Mouse (Mus musculus): ENCODE results near the gene Syvn1. TPM values are rescaled to one million over a fixed set of nuclear protein-coding genes. Genes with fewer than 3 reads are reported as not detected.

The Syvn1 gene
- total RNA-seq, 1 experiment: 29.6 TPM

DNA sequence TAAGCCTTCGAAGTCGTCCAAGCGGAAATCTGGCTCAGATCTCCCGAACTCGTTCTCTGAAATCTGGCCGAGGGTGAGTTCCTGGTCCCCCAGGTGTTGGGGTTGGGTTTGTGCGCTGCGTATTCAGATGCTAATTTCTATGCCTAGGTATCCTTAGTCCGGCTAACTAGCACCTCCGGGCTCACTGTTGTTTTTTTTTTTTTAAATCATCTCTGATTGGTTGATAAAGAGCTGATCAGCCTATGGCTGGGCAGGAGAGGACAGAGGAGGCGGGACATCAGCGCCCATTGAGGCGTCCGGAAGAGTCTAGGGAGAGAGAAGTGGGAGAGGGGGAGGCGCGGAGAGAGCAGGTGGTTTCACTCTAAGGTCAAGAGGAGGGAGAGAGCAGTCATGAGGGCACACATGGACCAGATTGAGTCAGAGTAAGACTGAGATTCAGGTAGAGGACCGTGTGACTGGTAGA, 39.1 kb downstream of the Syvn1 start:
- peaks cover 58% of the 10 kb centered on the region for H3K36me3 ChIP-seq (ENCODE audit: control insufficient read depth, insufficient read depth, low read length, poor library complexity, severe bottlenecking)
- peak; percentile 93 for DNase-seq (ENCODE audit: low read depth, low spot score)
- in situ Hi-C loops (cut with MboI; ENCODE audit: low sequenced_read_pairs in 2 of 2, unreplicated experiment in 2 of 2): no loop called here
- no peaks in the 10 kb centered on the region for H3K9me3 ChIP-seq (ENCODE audit: control insufficient read depth, insufficient read depth, low read depth, low read length)
- peak overlapping the region; percentile 89 to 91 for H3K4me3 ChIP-seq (ENCODE audit: insufficient read depth in 1 of 2, low read depth in 1 of 2, low read length in 2 of 2, poor library complexity in 1 of 2, severe bottlenecking in 1 of 2)
- H3K9ac ChIP-seq (ENCODE audit: insufficient read depth, low read depth, low read length, poor library complexity, severe bottlenecking): peak overlapping the region; percentile 97
- TF ChIP-seq ZC3H11A (IDR thresholded peaks at IDR 0.05; ENCODE audit: borderline replicate concordance, low read depth, low read length): no peak
- peak; percentile 100 for TF ChIP-seq ZNF384 (IDR thresholded peaks at IDR 0.05; ENCODE audit: low read depth, low read length)
- no peak for TF ChIP-seq HCFC1 (IDR thresholded peaks at IDR 0.05; ENCODE audit: borderline replicate concordance, insufficient read depth, low read length)
- TF ChIP-seq CHD2 (IDR thresholded peaks at IDR 0.05; ENCODE audit: low read depth, low read length): peak; percentile 90
- no peak for TF ChIP-seq MAFK (IDR thresholded peaks at IDR 0.05; ENCODE audit: insufficient read depth, low read depth, low read length)
- H3K4me1 ChIP-seq (ENCODE audit: control insufficient read depth in 2 of 2, insufficient read depth in 2 of 2, low read length in 2 of 2, poor library complexity in 1 of 2): peaks cover 7 to 20% of the 10 kb centered on the region in 2 experiments; a peak in 3 of 4 replicates
- H3K27ac ChIP-seq (ENCODE audit: insufficient read depth, low read depth, low read length, poor library complexity, severe bottlenecking): peak overlapping the region; percentile 96

DNA sequence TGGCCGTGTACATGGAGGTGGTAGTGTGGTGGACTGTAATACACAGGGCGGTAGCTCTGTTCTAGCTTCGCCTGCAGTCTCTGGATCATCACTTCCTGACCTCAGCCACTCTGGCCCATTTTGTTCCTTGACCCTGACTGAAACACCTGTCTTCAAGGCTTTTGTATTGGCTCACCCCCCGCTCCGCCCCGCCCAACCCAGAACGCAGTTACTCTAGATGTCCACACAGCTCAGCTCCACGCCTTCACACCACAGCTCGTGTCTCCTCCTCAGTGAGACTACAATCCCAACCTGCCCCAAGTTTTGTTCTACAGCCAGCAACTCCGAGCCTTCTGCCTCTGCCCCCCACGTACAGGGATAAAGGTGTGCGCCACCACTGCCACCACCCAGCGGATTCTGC, 42.5 kb downstream of the Syvn1 start:
- no peak overlapping the region for H3K27ac ChIP-seq (ENCODE audit: insufficient read depth, low read depth, low read length, poor library complexity, severe bottlenecking)
- H3K4me1 ChIP-seq (ENCODE audit: control insufficient read depth in 2 of 2, insufficient read depth in 2 of 2, low read length in 2 of 2, poor library complexity in 1 of 2): peaks cover 7 to 19% of the 10 kb centered on the region in 2 experiments; a peak in 3 of 4 replicates
- no peak for TF ChIP-seq ZNF384 (IDR thresholded peaks at IDR 0.05; ENCODE audit: low read depth, low read length)
- TF ChIP-seq MAFK (IDR thresholded peaks at IDR 0.05; ENCODE audit: insufficient read depth, low read depth, low read length): no peak
- no peak for TF ChIP-seq ZC3H11A (IDR thresholded peaks at IDR 0.05; ENCODE audit: borderline replicate concordance, low read depth, low read length)
- no peak for TF ChIP-seq HCFC1 (IDR thresholded peaks at IDR 0.05; ENCODE audit: borderline replicate concordance, insufficient read depth, low read length)
- no peak for TF ChIP-seq CHD2 (IDR thresholded peaks at IDR 0.05; ENCODE audit: low read depth, low read length)
- DNase-seq (ENCODE audit: low read depth, low spot score): no peak
- H3K36me3 ChIP-seq (ENCODE audit: control insufficient read depth, insufficient read depth, low read length, poor library complexity, severe bottlenecking): peaks cover 69% of the 10 kb centered on the region
- in situ Hi-C loops (cut with MboI; ENCODE audit: low sequenced_read_pairs in 2 of 2, unreplicated experiment in 2 of 2): no loop called here
- no peak overlapping the region for H3K4me3 ChIP-seq (ENCODE audit: insufficient read depth in 1 of 2, low read depth in 1 of 2, low read length in 2 of 2, poor library complexity in 1 of 2, severe bottlenecking in 1 of 2)
- no peaks in the 10 kb centered on the region for H3K9me3 ChIP-seq (ENCODE audit: control insufficient read depth, insufficient read depth, low read depth, low read length)
- H3K9ac ChIP-seq (ENCODE audit: insufficient read depth, low read depth, low read length, poor library complexity, severe bottlenecking): no peak overlapping the region

DNA sequence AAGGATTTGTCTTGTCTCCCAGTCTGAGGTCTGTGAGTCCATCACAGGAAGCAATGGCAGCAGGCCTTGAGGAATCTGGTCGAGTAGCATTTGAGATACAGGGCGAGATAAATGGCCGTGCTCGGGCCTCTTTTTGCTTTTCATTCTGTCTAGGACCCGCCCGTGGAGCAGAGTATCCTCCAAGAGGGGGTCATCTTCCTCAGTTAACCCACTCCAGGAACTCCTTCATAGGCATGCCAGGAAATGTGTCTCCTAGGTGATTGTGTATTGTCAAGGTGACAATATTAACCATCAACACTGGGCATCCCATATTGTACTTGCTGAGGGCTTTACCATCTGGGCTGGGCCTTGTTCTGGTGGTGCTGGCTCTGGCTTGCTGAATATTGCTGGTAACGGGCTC, 47.7 kb downstream of the Syvn1 start, which contains the start of gene AC131692.1:
Gene AC131692.1, plus strand, starts transcription at position 301 of the 400 bp plus-strand sequence.
- Histone ChIP-seq H3K27ac (ENCODE audit: insufficient read depth, low read depth, low read length, poor library complexity, severe bottlenecking) (no peak within 1 kb of the TSS), H3K9me3 (ENCODE audit: control insufficient read depth, insufficient read depth, low read depth, low read length) (no peaks in the 10 kb centered on the region), H3K9ac (ENCODE audit: insufficient read depth, low read depth, low read length, poor library complexity, severe bottlenecking) (no peak within 1 kb of the TSS), H3K36me3 (ENCODE audit: control insufficient read depth, insufficient read depth, low read length, poor library complexity, severe bottlenecking) (peaks cover 69% of the 10 kb centered on the region), H3K4me1 (ENCODE audit: control insufficient read depth in 2 of 2, insufficient read depth in 2 of 2, low read length in 2 of 2, poor library complexity in 1 of 2) (peaks cover 0 to 5% of the 10 kb centered on the region in 2 experiments; a peak in 1 of 4 replicates), H3K4me3 (ENCODE audit: insufficient read depth in 1 of 2, low read depth in 1 of 2, low read length in 2 of 2, poor library complexity in 1 of 2, severe bottlenecking in 1 of 2) (no peak within 1 kb of the TSS)
- in situ Hi-C loops (cut with MboI; ENCODE audit: low sequenced_read_pairs in 2 of 2, unreplicated experiment in 2 of 2): no loop called here
- DNase-seq (ENCODE audit: low read depth, low spot score): no peak
- TF ChIP-seq ZC3H11A (IDR thresholded peaks at IDR 0.05; ENCODE audit: borderline replicate concordance, low read depth, low read length): no peak
- TF ChIP-seq CHD2 (IDR thresholded peaks at IDR 0.05; ENCODE audit: low read depth, low read length): no peak
- no peak for TF ChIP-seq HCFC1 (IDR thresholded peaks at IDR 0.05; ENCODE audit: borderline replicate concordance, insufficient read depth, low read length)
- TF ChIP-seq MAFK (IDR thresholded peaks at IDR 0.05; ENCODE audit: insufficient read depth, low read depth, low read length): no peak
- no peak for TF ChIP-seq ZNF384 (IDR thresholded peaks at IDR 0.05; ENCODE audit: low read depth, low read length)

DNA sequence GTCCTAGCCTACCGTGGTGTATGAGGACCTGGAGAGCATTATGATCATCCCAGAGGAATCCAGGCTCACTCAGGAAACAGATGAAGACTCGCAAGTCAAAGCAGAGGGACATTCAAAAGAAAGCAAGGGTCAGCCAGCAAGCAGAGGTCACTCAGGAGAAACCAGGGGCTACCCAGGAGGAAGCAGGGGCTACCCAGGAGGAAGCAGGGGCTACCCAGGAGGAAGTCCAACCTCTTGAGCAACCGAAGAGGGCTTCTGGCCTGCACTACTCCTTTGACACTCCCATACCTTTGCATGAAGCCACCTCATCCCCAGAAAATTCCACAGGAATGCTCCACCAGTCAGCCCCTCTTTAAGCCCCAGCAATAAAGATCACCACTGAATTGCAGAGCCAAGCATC, 51.5 kb downstream of the Syvn1 start:
- no peak overlapping the region for H3K9ac ChIP-seq (ENCODE audit: insufficient read depth, low read depth, low read length, poor library complexity, severe bottlenecking)
- in situ Hi-C loops (cut with MboI; ENCODE audit: low sequenced_read_pairs in 2 of 2, unreplicated experiment in 2 of 2): no loop called here
- TF ChIP-seq CHD2 (IDR thresholded peaks at IDR 0.05; ENCODE audit: low read depth, low read length) (no peak), ZC3H11A (IDR thresholded peaks at IDR 0.05; ENCODE audit: borderline replicate concordance, low read depth, low read length) (no peak), ZNF384 (IDR thresholded peaks at IDR 0.05; ENCODE audit: low read depth, low read length) (no peak), HCFC1 (IDR thresholded peaks at IDR 0.05; ENCODE audit: borderline replicate concordance, insufficient read depth, low read length) (no peak), MAFK (IDR thresholded peaks at IDR 0.05; ENCODE audit: insufficient read depth, low read depth, low read length) (no peak)
- no peak for DNase-seq (ENCODE audit: low read depth, low spot score)
- H3K9me3 ChIP-seq (ENCODE audit: control insufficient read depth, insufficient read depth, low read depth, low read length): no peaks in the 10 kb centered on the region
- H3K4me1 ChIP-seq (ENCODE audit: control insufficient read depth in 2 of 2, insufficient read depth in 2 of 2, low read length in 2 of 2, poor library complexity in 1 of 2): peaks cover 0 to 9% of the 10 kb centered on the region in 2 experiments; a peak in 2 of 4 replicates
- H3K36me3 ChIP-seq (ENCODE audit: control insufficient read depth, insufficient read depth, low read length, poor library complexity, severe bottlenecking): peaks cover 41% of the 10 kb centered on the region
- no peak overlapping the region for H3K27ac ChIP-seq (ENCODE audit: insufficient read depth, low read depth, low read length, poor library complexity, severe bottlenecking)
- no peak overlapping the region for H3K4me3 ChIP-seq (ENCODE audit: insufficient read depth in 1 of 2, low read depth in 1 of 2, low read length in 2 of 2, poor library complexity in 1 of 2, severe bottlenecking in 1 of 2)

Measured in ES-E14 (cell line).